ENCODE assay signal across 8 mouse cellular contexts in the genomic region with DNA sequence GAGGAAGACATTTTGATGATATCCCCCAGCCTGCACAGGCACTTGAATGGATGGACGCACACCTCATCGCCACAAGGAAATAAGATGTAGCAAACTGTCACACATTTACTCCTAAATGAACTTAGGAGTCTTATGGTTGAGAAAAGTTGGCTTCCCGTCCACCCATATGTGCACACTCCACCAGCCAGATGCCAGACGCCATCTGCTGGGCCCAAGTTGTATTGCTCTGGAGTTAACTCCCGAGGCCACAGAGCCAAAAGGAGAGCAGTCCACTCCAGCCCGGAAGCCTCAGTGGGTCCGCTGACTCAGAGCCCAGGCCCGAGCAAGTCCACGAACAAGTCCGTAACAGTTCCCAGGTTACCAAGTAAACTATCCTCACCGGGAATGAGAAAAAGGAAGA.
DNase-seq lines count a peak whose midpoint lies in the region; ATAC-seq lines count a peak whose summit lies in the region.

No protein-coding gene starts in this region.

- H3K36me3 ChIP-seq in lung, embryonic 16.5 days (ENCODE audit: control insufficient read depth, insufficient read depth, low read length) = no peaks in the 10 kb centered on the region

- H3K4me3 ChIP-seq in lung, embryonic 16.5 days (ENCODE audit: low read length) = no peak overlapping the region

- ATAC-seq in frontal cortex, adult (ENCODE audit: low TSS enrichment) = peak; percentile 90
- ATAC-seq in hematopoietic stem cell, adult 5-6 weeks (replicated peaks in 1 of 2; ENCODE audit: insufficient read depth in 1 of 2, low FRiP score in 2 of 2, low TSS enrichment in 1 of 2, low read depth in 1 of 2, poor library complexity in 2 of 2, severe bottlenecking in 2 of 2) = peak; percentile 80 to 89
- peak; percentile 81; the same call in 1 of the 2 replicates for ATAC-seq in lung, embryonic 16.5 days (ENCODE audit: low read depth)

- H3K9ac ChIP-seq in lung, embryonic 16.5 days (ENCODE audit: low read length) = no peak overlapping the region

- H3K4me2 ChIP-seq in lung, embryonic 16.5 days (ENCODE audit: low read depth, low read length) = no peak overlapping the region

- peaks cover 11% of the 10 kb centered on the region; the same call in 1 of the 2 replicates for H3K4me1 ChIP-seq in lung, embryonic 16.5 days (replicated peaks; ENCODE audit: control insufficient read depth, insufficient read depth, low read length)

- no peaks in the 10 kb centered on the region; the same call in 1 of the 2 replicates for H3K9me3 ChIP-seq in lung, embryonic 16.5 days (ENCODE audit: control insufficient read depth, low read length)

- DNase-seq in Muller cell, postnatal 12 days (ENCODE audit: inconsistent ontology term) = peak; percentile 74
- peak; percentile 54 to 70 for DNase-seq in cerebellum, adult 18-20 months
- peak; percentile 52 for DNase-seq in layer of hippocampus, adult 9-11 months
- DNase-seq in right cerebral cortex, adult 2 months (ENCODE audit: low spot score in 2 of 2) = peak; percentile 81 to 85
- DNase-seq in urinary bladder, adult 18-20 months (ENCODE audit: low spot score in 2 of 2) = peak; percentile 67 to 70

- no peak overlapping the region for H3K27ac ChIP-seq in lung, embryonic 16.5 days (ENCODE audit: low read length)

- peaks cover 2% of the 10 kb centered on the region; the same call in 1 of the 2 replicates for H3K27me3 ChIP-seq in lung, embryonic 16.5 days (ENCODE audit: control insufficient read depth, insufficient read depth, low read depth, low read length)

- 12% methylated on average over 11 of the region's 11 CpGs for WGBS in lung, embryonic 16.5 days
